23 mouse cellular contexts compared by ENCODE assay signal in the genomic region with DNA sequence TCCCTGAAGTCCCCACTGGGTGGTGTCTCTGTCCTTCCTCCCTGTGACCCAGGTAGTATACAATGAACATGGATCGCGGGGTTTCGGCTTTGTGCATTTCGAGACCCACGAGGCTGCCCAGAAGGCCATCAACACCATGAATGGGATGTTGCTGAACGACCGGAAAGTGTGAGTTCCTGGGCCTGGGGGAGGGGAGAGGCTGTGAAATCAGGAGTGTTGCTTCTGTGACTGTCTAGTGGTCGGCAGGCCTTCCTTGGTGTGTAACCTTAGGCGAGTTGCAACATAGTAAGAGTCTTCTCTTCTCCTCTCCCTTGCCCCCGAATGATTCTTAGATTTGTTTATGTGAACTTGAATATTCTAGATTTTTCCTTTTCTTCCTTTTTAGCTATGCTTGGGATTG. TPM values are rescaled to one million over a fixed set of nuclear protein-coding genes. Genes with fewer than 3 reads are reported as not detected.
A peak's percentile ranks its signal among the peaks of the same experiment; 100 is the strongest.
DNase-seq lines count a peak whose midpoint lies in the region; ATAC-seq and TF ChIP-seq lines count a peak whose summit lies in the region.
"Had no signal": no experiment of that assay in that cellular context is flagged by ENCODE, and none has a peak within 500 bp of the region (broad histone marks: within the 10 kb centered on the region; RNA-seq: fewer than 3 reads in every experiment).

No protein-coding gene starts in this region.

- no peaks in the 10 kb centered on the region; the same call in 1 of the 2 replicates for H3K4me1 ChIP-seq in bone marrow, adult 2 months (ENCODE audit: control insufficient read depth, insufficient read depth, low read length)
- H3K4me1 ChIP-seq: embryonic facial prominence, embryonic 15.5 days; forebrain, embryonic 10.5 days; forebrain, embryonic 12.5 days had no signal

- peak; percentile 79 for ATAC-seq in granulocyte monocyte progenitor cell, adult 5-6 weeks (replicated peaks; ENCODE audit: poor library complexity, severe bottlenecking)
- peak; percentile 83 for ATAC-seq in megakaryocyte, adult 5-6 weeks (ENCODE audit: poor library complexity, severe bottlenecking)
- ATAC-seq: forebrain, embryonic 14.5 days; forebrain, embryonic 16.5 days had no signal

- H3K4me3 ChIP-seq in bone marrow, adult 2 months (replicated peaks; ENCODE audit: control insufficient read depth, low read depth, low read length) = no peak overlapping the region
- H3K4me3 ChIP-seq: embryonic facial prominence, embryonic 13.5 days; embryonic facial prominence, embryonic 15.5 days; erythroblast, embryonic 14.5 days; forebrain, embryonic 10.5 days; forebrain, embryonic 12.5 days had no signal

- 44% methylated on average over 10 of the region's 10 CpGs for WGBS in bone marrow, adult 2 months

- no peak for TF ChIP-seq POLR2A in bone marrow, adult 2 months (IDR thresholded peaks at IDR 0.05; ENCODE audit: borderline replicate concordance, control insufficient read depth, low read depth, low read length)

- no peak for TF ChIP-seq CTCF in bone marrow, adult 2 months (IDR thresholded peaks at IDR 0.05; ENCODE audit: control insufficient read depth, insufficient read depth, low read length)

- H3K27ac ChIP-seq in bone marrow, adult 2 months (ENCODE audit: control insufficient read depth, insufficient read depth, low read depth, low read length, poor library complexity) = 0 out of 2 replicates have a peak overlapping the region, but pooled peaks have one; percentile 4
- H3K27ac ChIP-seq: embryonic facial prominence, embryonic 13.5 days; embryonic facial prominence, embryonic 15.5 days; forebrain, embryonic 10.5 days; forebrain, embryonic 12.5 days had no signal

- DNase-seq in gastrocnemius, adult 8-10 months (ENCODE audit: low spot score in 2 of 2) = no peak
- DNase-seq in embryo, embryonic 10 days (ENCODE audit: low spot score) = no peak
- no peak for DNase-seq in ovary, adult 18-20 months (ENCODE audit: low spot score)
- DNase-seq: adrenal gland, adult 2 months; adrenal gland, postnatal 10 days; adrenal gland, postnatal 25 days; cerebellum, adult 11-12 months; cerebellum, adult 2 months; cerebellum, adult 9-10 months; cerebellum, postnatal 10 days; cerebellum, postnatal 25 days; embryo, embryonic 11 days had no signal

RNA-seq across cellular contexts. Expression of a gene that starts 5.9 kb away (rescaled TPM):
- 8.6 and 10.8 TPM in 2 replicates for polyA plus RNA-seq in bone marrow, adult 2 months (2011; ENCODE audit: insufficient read depth, insufficient read length, low replicate concordance, missing spikeins)
- total RNA-seq in granulocyte monocyte progenitor cell, adult 5-6 weeks (2014; fragmentation: Nextera tagmentation) = not detected in 2 replicates
- not detected in 2 replicates for total RNA-seq in granulocyte monocyte progenitor cell, adult 5-6 weeks (2017)
- 12.9 and 19.1 TPM in 2 replicates for total RNA-seq in megakaryocyte, adult 5-6 weeks (2015)
- 2.5 and 4.8 TPM in 2 replicates for total RNA-seq in megakaryocyte, adult 5-6 weeks (2017)
- total RNA-seq in gastrocnemius, adult 8-10 months (2022) = under 1 TPM in 1 of 4 experiments, not detected in 3; 0.31 TPM
- total RNA-seq: ES-E14 had no signal

RNA-seq across cellular contexts. Expression of a gene that starts 36.4 kb away (rescaled TPM):
- 38.3 and 61.2 TPM in 2 replicates for polyA plus RNA-seq in bone marrow, adult 2 months (2011; ENCODE audit: insufficient read depth, insufficient read length, low replicate concordance, missing spikeins)
- 125 and 137 TPM in 2 replicates for total RNA-seq in granulocyte monocyte progenitor cell, adult 5-6 weeks (2014; fragmentation: Nextera tagmentation)
- 64.1 and 69.6 TPM in 2 replicates for total RNA-seq in granulocyte monocyte progenitor cell, adult 5-6 weeks (2017)
- 176 and 197 TPM in 2 replicates for total RNA-seq in megakaryocyte, adult 5-6 weeks (2015)
- 73.5 and 93.5 TPM in 2 replicates for total RNA-seq in megakaryocyte, adult 5-6 weeks (2017)
- total RNA-seq in gastrocnemius, adult 8-10 months (2022) = 10 to 100 TPM; 39.0 to 41.5 (median 39.9) TPM

RNA-seq across cellular contexts. Expression of a gene that starts 39.0 kb away (rescaled TPM):
- polyA plus RNA-seq in bone marrow, adult 2 months (2011; ENCODE audit: insufficient read depth, insufficient read length, low replicate concordance, missing spikeins) = 27.5 and 28.7 TPM in 2 replicates
- total RNA-seq in granulocyte monocyte progenitor cell, adult 5-6 weeks (2014; fragmentation: Nextera tagmentation) = 132 and 145 TPM in 2 replicates
- total RNA-seq in granulocyte monocyte progenitor cell, adult 5-6 weeks (2017) = 123 and 133 TPM in 2 replicates
- total RNA-seq in megakaryocyte, adult 5-6 weeks (2015) = 227 and 248 TPM in 2 replicates
- total RNA-seq in megakaryocyte, adult 5-6 weeks (2017) = 185 and 193 TPM in 2 replicates
- 1 to 10 TPM; 6.2 to 8.5 (median 7.2) TPM for total RNA-seq in gastrocnemius, adult 8-10 months (2022)

RNA-seq across cellular contexts. Expression of a gene that starts 39.8 kb away (rescaled TPM):
- 34.6 and 50.9 TPM in 2 replicates for polyA plus RNA-seq in bone marrow, adult 2 months (2011; ENCODE audit: insufficient read depth, insufficient read length, low replicate concordance, missing spikeins)
- total RNA-seq in granulocyte monocyte progenitor cell, adult 5-6 weeks (2014; fragmentation: Nextera tagmentation) = 58.6 and 64.2 TPM in 2 replicates
- 41.7 and 51.4 TPM in 2 replicates for total RNA-seq in granulocyte monocyte progenitor cell, adult 5-6 weeks (2017)
- total RNA-seq in megakaryocyte, adult 5-6 weeks (2015) = 45.3 and 49.1 TPM in 2 replicates
- 48.3 and 49.8 TPM in 2 replicates for total RNA-seq in megakaryocyte, adult 5-6 weeks (2017)
- 10 to 100 TPM; 12.7 to 15.9 (median 13.6) TPM for total RNA-seq in gastrocnemius, adult 8-10 months (2022)

Comparison
In these comparisons a context has a peak if more than half of its experiments do, and no peak if none do; other contexts are left out.
1. RNA of a gene that starts 39.0 kb away (total RNA-seq): 185 to 248 TPM in megakaryocyte, adult 5-6 weeks and 123 to 145 TPM in granulocyte monocyte progenitor cell, adult 5-6 weeks; 6.2 to 8.5 TPM in gastrocnemius, adult 8-10 months; every median in the first group is over 10 times any median in the second.